Mouse (Mus musculus) liver, embryonic 11.5 days (tissue): Measurements from ENCODE around the gene Nav2. TPM values are rescaled to one million over a fixed set of nuclear protein-coding genes. Genes with fewer than 3 reads are reported as not detected.

Source experiments
- ATAC-seq: fragments of 200-750 bp; cut with Nextera tagmentation; replicated peaks from 2 replicates; pipeline ENCODE4 v1.8.0; 2017; ENCODE audit warnings: moderate number of reproducible peaks, mild to moderate bottlenecking, moderate TSS enrichment, moderate library complexity; ENCODE audit not compliant: low FRiP score
- DNase-seq: peaks from one replicate; pipeline ENCODE4 v3.0.0-alpha.2; 2017; ENCODE audit warnings: low spot score
- H3K27ac ChIP-seq: fragments of 300-500 bp; sonication (generic); 2 replicates; pipeline ENCODE4 v1.5.1; 2014; ENCODE audit warnings: mild to moderate bottlenecking, low read depth, low read length, control low read depth
- H3K27me3 ChIP-seq: fragments of 300-500 bp; sonication (generic); replicated peaks from 2 replicates; pipeline ENCODE4 v1.6.1; 2014; ENCODE audit warnings: low read length, mixed read lengths; ENCODE audit not compliant: control insufficient read depth, insufficient read depth
- H3K36me3 ChIP-seq: fragments of 300-500 bp; sonication (generic); 2 replicates; pipeline ENCODE4 v1.6.1; 2014; ENCODE audit warnings: mild to moderate bottlenecking, low read length, moderate library complexity, mixed read lengths; ENCODE audit not compliant: control insufficient read depth, insufficient read depth
- H3K4me1 ChIP-seq: fragments of 300-500 bp; sonication (generic); replicated peaks from 2 replicates; pipeline ENCODE4 v1.6.1; 2014; ENCODE audit warnings: low read length, mixed read lengths; ENCODE audit not compliant: control insufficient read depth, insufficient read depth
- H3K4me2 ChIP-seq: fragments of 300-500 bp; sonication (generic); 2 replicates; pipeline ENCODE4 v1.6.1; 2014; ENCODE audit warnings: mild to moderate bottlenecking, control low read depth, moderate library complexity
- H3K4me3 ChIP-seq: fragments of 300-500 bp; sonication (generic); 2 replicates; pipeline ENCODE4 v1.5.1; 2014; ENCODE audit warnings: low read depth, low read length, control low read depth
- H3K9ac ChIP-seq: fragments of 300-500 bp; sonication (generic); 2 replicates; pipeline ENCODE4 v1.6.1; 2014; ENCODE audit warnings: low read depth, low read length, control low read depth
- H3K9me3 ChIP-seq: fragments of 300-500 bp; sonication (generic); 2 replicates; pipeline ENCODE4 v1.6.1; 2016; ENCODE audit warnings: low read length, inconsistent platforms, mixed read lengths; ENCODE audit not compliant: control insufficient read depth
- WGBS: fragments of 180-500 bp; shearing (Covaris S2); extraction: QIAGEN DNeasy Blood & Tissue Kit; methylation state at CpG from one replicate; pipeline ENCODE4 v1.1.7; 2014; 5-methylcytosine and 5-hydroxymethylcytosine counted together
- polyA plus RNA-seq: library from polyadenylated mRNA; unstranded; fragments of >200 nt; fragmentation: Nextera tagmentation; extraction: Ambion mirVana; gene quantifications from 2 replicates; pipeline ENCODE4 v1.2.1, GENCODE M21; 2014

Gene Nav2
- polyA plus RNA-seq, 1 experiment from 2014 or later, result 6.2 TPM

DNA sequence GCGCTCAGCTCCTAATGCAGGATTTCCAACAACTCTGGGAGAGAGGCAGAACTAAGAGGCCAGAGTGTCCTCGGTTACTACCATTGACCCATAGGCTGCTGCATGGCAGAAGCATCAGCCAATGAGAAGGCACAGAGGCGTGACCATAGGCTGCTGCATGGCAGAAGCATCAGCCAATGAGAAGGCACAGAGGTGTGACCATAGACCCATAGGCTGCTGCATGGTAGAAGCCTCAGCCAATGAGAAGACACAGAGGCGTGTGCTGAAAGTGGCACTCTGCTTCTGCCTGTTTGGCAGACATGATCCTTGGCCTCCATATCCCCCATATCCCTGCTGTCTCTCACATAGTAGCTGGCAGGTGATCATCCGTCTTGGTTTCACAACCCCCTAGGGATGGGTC, 520.4 kb downstream of the Nav2 start:
- H3K27ac ChIP-seq, result no peak overlapping the region
- H3K9me3 ChIP-seq, result no peaks in the 10 kb centered on the region
- H3K9ac ChIP-seq, result no peak overlapping the region
- no peak overlapping the region for H3K4me2 ChIP-seq
- DNase-seq (no peak), ATAC-seq (peak; percentile 77)
- no peaks in the 10 kb centered on the region for H3K36me3 ChIP-seq
- H3K27me3 ChIP-seq, result no peaks in the 10 kb centered on the region
- H3K4me1 ChIP-seq, result no peaks in the 10 kb centered on the region
- no peak overlapping the region for H3K4me3 ChIP-seq
- WGBS, result 60% methylated on average over 5 of the region's 5 CpGs

DNA sequence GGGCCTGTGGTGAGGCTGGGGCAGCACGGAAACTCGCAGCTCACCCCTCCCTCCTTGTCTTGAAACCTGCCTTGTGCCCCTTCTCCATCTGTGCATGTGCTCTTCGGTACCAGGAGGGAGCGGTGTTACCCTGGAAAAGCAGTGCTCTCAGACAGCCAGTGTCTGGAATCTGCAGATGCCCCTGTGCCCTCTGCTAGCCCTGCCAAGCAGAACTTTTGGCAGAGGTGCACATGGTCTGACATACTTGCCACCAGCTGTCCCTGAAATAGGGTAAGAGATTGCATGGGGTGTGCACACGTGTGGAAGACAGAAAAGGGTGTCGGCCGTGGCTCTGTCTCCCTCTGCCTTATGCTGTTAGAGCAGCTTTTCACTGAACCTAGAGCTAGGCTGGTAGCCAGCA, 522.3 kb downstream of the Nav2 start:
- no peak for ATAC-seq
- H3K27ac ChIP-seq, result no peak overlapping the region
- no peaks in the 10 kb centered on the region for H3K27me3 ChIP-seq
- no peak overlapping the region for H3K9ac ChIP-seq
- no peaks in the 10 kb centered on the region for H3K9me3 ChIP-seq
- no peaks in the 10 kb centered on the region for H3K36me3 ChIP-seq
- no peak overlapping the region for H3K4me2 ChIP-seq
- no peak for DNase-seq
- no peaks in the 10 kb centered on the region for H3K4me1 ChIP-seq
- H3K4me3 ChIP-seq, result no peak overlapping the region
- 86% methylated on average over 7 of the region's 7 CpGs for WGBS

DNA sequence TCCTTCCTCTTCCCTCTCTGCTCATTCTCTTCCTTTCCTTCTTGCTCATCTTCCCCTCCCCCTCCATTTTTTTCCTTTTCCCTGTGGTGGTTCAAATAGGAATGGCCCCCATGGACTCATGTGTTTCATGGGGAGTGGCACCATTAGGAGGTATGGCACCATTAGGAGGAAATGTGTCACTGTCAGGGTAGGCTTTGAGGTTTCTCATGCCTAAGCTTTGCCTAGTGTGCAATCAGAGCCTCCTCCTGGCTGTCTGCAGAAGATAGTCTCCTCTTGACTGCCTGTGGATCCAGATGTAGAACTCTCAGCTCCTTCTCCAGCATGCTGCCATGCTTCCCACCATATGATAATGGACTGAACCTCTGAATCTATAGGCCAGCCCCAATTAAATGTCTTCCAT, 525.4 kb downstream of the Nav2 start:
- no peaks in the 10 kb centered on the region for H3K9me3 ChIP-seq
- H3K27me3 ChIP-seq, result no peaks in the 10 kb centered on the region
- no peaks in the 10 kb centered on the region for H3K36me3 ChIP-seq
- H3K27ac ChIP-seq, result no peak overlapping the region
- no peak overlapping the region for H3K9ac ChIP-seq
- H3K4me3 ChIP-seq, result no peak overlapping the region
- no peak for DNase-seq
- no peak for ATAC-seq
- no peak overlapping the region for H3K4me2 ChIP-seq
- peaks cover 3% of the 10 kb centered on the region; the same call in 1 of the 2 replicates for H3K4me1 ChIP-seq

DNA sequence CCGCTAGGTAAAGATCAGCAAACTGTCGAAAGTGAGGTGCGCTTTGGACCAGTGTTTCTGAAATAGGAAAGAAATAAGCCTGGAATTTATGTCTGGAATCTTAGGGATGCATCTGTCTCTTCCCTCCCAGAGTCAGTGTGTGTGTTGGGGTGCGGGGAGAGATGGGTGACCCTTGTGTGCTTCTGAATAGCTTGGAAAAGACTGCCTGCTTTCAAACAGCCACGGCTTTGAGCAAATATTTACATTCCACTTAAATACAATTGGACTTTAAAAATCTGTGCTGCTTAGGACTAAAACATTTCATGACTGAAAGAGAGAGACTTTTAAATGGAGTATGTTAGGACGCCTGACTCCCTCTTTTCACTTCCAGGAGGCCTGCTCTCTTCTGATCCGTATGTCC, 528.0 kb downstream of the Nav2 start:
- Histone ChIP-seq H3K27me3 (no peaks in the 10 kb centered on the region), H3K36me3 (no peaks in the 10 kb centered on the region), H3K4me2 (no peak overlapping the region), H3K9ac (no peak overlapping the region), H3K4me3 (no peak overlapping the region), H3K9me3 (no peaks in the 10 kb centered on the region), H3K4me1 (peaks cover 3% of the 10 kb centered on the region; the same call in 1 of the 2 replicates), H3K27ac (no peak overlapping the region)
- no peak for DNase-seq
- ATAC-seq, result no peak
- 66% methylated on average over 7 of the region's 7 CpGs for WGBS

DNA sequence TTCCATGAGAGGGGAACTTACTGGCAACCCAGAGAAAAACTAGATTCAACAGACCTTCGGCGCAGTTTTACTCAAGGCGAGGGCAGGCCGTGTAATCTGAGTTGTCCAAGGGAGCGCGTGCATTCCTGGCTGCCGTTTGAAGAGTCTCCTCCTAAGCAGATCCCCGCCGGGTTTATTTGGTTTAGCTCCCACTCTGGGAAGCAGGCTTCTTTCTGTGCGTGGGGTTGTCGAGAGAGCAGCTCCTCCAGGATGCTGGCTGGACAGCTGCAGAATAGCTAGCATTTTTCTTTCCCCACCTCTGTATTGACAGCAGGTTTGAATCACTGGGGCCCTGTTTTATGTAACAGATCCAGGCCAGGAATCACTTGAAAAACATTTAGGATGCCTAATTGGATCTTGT, 529.4 kb downstream of the Nav2 start:
- H3K4me2 ChIP-seq, result no peak overlapping the region
- DNase-seq (no peak), ATAC-seq (no peak)
- no peaks in the 10 kb centered on the region for H3K9me3 ChIP-seq
- H3K4me1 ChIP-seq, result peaks cover 3% of the 10 kb centered on the region; the same call in 1 of the 2 replicates
- 52% methylated on average over 11 of the region's 11 CpGs for WGBS
- no peak overlapping the region for H3K4me3 ChIP-seq
- H3K9ac ChIP-seq, result no peak overlapping the region
- H3K36me3 ChIP-seq, result no peaks in the 10 kb centered on the region
- H3K27me3 ChIP-seq, result no peaks in the 10 kb centered on the region
- H3K27ac ChIP-seq, result no peak overlapping the region

DNA sequence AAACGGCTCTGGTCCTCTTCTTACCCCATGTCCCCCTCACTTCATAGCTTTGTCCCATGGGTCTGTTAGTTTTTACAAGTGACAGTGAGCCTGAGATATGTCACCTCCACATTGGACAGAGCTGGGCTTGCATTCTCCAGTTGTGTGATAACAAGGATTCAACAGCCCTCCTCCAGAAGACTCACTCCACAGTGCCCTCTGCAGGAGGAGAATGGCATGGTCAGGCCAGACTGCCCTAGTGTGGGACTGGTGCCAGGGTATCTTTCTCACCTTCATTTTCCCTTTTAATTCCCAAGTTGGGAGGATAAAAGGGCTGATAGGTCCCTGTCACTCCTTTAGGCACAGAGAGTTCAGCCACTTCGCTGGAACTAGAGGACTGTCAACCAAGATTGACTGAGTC, 530.6 kb downstream of the Nav2 start:
- ATAC-seq, result no peak
- Histone ChIP-seq H3K36me3 (no peaks in the 10 kb centered on the region), H3K4me3 (no peak overlapping the region), H3K27me3 (no peaks in the 10 kb centered on the region), H3K9ac (no peak overlapping the region), H3K27ac (no peak overlapping the region), H3K4me2 (no peak overlapping the region), H3K9me3 (no peaks in the 10 kb centered on the region), H3K4me1 (peaks cover 3% of the 10 kb centered on the region; the same call in 1 of the 2 replicates)
- DNase-seq, result no peak
- 43% methylated on average over 2 of the region's 2 CpGs for WGBS

DNA sequence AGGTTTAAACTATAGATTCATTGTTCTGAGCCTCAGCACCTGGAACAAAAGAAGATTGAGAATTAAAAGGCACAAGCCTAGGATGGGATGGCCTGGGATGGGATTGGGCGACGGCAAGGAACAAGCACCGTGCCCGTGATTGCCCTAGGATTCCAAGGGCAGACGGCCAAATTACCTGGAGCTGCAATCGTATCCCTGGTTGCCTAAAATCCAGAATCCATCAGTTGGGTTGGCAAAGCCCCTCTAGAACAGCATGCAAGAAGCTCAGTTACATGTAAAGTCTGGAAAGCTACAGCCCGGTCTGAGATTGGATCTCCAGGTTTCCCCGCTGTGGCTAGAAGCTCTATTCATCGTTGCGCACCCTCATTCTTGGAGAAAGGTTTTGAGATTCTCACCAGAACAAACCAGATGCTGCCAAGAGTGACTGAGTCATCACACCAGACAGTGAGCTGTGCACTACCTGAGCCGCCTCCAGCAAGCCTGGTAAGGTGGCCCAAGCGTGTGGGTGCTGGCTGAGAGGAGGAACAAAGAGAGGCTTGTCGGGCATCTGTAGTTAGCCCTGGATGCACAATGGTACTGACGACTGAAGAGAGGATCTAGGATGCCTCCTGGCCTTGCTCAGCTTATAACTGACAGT, 531.9 kb downstream of the Nav2 start:
- Histone ChIP-seq H3K4me3 (no peak overlapping the region), H3K27ac (no peak overlapping the region), H3K4me2 (no peak overlapping the region), H3K9ac (no peak overlapping the region), H3K36me3 (no peaks in the 10 kb centered on the region), H3K27me3 (no peaks in the 10 kb centered on the region), H3K4me1 (peaks cover 3% of the 10 kb centered on the region; the same call in 1 of the 2 replicates), H3K9me3 (no peaks in the 10 kb centered on the region)
- ATAC-seq (no peak), DNase-seq (no peak)
- 90% methylated on average over 14 of the region's 14 CpGs for WGBS

DNA sequence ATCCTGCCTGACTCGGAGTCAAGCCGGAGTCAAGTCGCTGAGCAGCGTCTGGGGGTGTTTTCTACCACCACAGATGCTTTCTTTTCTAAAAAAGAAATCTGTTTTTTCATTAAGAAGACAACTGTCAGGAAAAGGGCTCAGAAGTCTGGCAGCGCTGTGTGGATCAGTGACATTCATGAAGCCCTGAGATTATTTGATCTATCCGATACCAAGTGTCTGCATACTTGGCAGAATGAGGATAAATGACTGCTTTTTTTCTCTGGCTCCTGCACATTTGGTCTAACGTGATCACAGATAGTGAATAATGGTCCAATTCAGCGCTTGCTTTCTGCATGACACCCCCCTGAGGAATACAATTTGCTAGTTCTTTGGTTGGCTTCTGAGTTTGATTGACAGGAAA, 533.7 kb downstream of the Nav2 start:
- no peak for DNase-seq
- Histone ChIP-seq H3K9me3 (no peaks in the 10 kb centered on the region), H3K36me3 (no peaks in the 10 kb centered on the region), H3K4me3 (no peak overlapping the region), H3K4me1 (0 out of 2 replicates have a peak, but pooled peaks cover under 1% of the 10 kb centered on the region), H3K4me2 (no peak overlapping the region), H3K27ac (no peak overlapping the region), H3K9ac (no peak overlapping the region), H3K27me3 (no peaks in the 10 kb centered on the region)
- ATAC-seq, result no peak
- 64% methylated on average over 8 of the region's 8 CpGs for WGBS

DNA sequence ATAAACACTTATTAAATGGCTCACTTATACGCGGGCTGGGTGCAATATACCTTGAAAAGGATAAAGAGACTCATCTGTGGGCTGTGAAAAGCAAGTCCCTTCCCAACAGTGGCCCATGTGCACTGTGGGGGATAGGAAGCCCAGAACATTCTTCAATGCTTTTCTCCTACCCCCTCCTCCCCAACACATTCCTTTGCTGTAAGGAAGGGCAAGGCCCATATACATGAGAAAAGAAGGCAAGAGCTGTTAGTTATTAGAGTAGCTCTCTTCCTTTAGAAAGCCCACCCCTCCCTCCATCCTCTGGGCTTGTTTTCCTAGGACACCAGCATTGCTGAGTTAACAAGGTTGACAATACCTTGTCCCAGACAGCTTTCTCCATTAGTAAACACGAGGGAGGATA, 540.1 kb downstream of the Nav2 start:
- no peak for ATAC-seq

More for the DNA sequence above, 540.1 kb downstream of the Nav2 start:
- Histone ChIP-seq H3K9ac (no peak overlapping the region), H3K27me3 (no peaks in the 10 kb centered on the region), H3K9me3 (no peaks in the 10 kb centered on the region), H3K4me3 (no peak overlapping the region), H3K27ac (no peak overlapping the region), H3K36me3 (no peaks in the 10 kb centered on the region; the same call in 1 of the 2 replicates), H3K4me2 (no peak overlapping the region), H3K4me1 (peaks cover 3% of the 10 kb centered on the region; the same call in 1 of the 2 replicates)
- WGBS, result 75% methylated on average over 3 of the region's 3 CpGs
- DNase-seq, result no peak
